Mouse (Mus musculus) heart, postnatal 0 days (tissue): ENCODE data around the gene S100a1.

Experiments used
- CTCF ChIP-seq: IDR thresholded peaks from 2 replicates; pipeline ENCODE4 v1.5.1; 2016; ENCODE audit warnings: antibody characterized with exemption, control low read depth, low read depth
- EP300 ChIP-seq: IDR thresholded peaks from 2 replicates; pipeline ENCODE4 v1.6.1; 2016; ENCODE audit warnings: antibody characterized with exemption, low read depth

GRCm38 (mm10) chr3:90461935-90462334 is 52.3 kb downstream of the S100a1 start:
- TF ChIP-seq CTCF = no peak
- no peak for TF ChIP-seq EP300
